Mouse (Mus musculus) spleen, adult 2 months (tissue): ENCODE results near the gene Ddx10. TPM values are rescaled to one million over a fixed set of nuclear protein-coding genes. Genes with fewer than 3 reads are reported as not detected.

Experiments
- DNase-seq, 2 experiments: peaks; one replicate each; pipeline versions ENCODE4 v3.0.0 to v3.0.0-alpha.2; 2012 to 2021; ENCODE audit warnings: low spot score in 2 of 2, low read depth in 1 of 2
- H3K27ac ChIP-seq: fragments of 200-500 bp; 2 replicates; pipeline ENCODE4 v1.5.1; 2012; ENCODE audit warnings: low read length, inconsistent platforms; ENCODE audit not compliant: insufficient read depth
- H3K27me3 ChIP-seq: fragments of 200-500 bp; 2 replicates; pipeline ENCODE4 v1.6.1; 2012; ENCODE audit warnings: mild to moderate bottlenecking, moderate library complexity, low read length, inconsistent platforms; ENCODE audit not compliant: control insufficient read depth, insufficient read depth
- H3K36me3 ChIP-seq: fragments of 200-500 bp; 2 replicates; pipeline ENCODE4 v1.6.1; 2012; ENCODE audit warnings: mild to moderate bottlenecking, low read length, inconsistent platforms; ENCODE audit not compliant: control insufficient read depth, insufficient read depth
- H3K4me1 ChIP-seq: fragments of 200-500 bp; 2 replicates; pipeline ENCODE4 v1.6.1; 2011; ENCODE audit warnings: inconsistent platforms; ENCODE audit not compliant: control insufficient read depth, insufficient read depth, insufficient read length
- H3K4me3 ChIP-seq: fragments of 200-500 bp; 2 replicates; pipeline ENCODE4 v1.5.1; 2011; ENCODE audit warnings: mild to moderate bottlenecking, inconsistent platforms; ENCODE audit not compliant: insufficient read depth, insufficient read length; ENCODE audit errors: extremely low read depth
- POLR2A ChIP-seq: fragments of 200-500 bp; IDR thresholded peaks from 2 replicates; pipeline ENCODE4 v1.6.1; 2011; ENCODE audit warnings: low read depth, low read length, inconsistent platforms
- WGBS: fragments of 180-500 bp; shearing (Covaris S2); methylation state at CpG from one replicate; pipeline ENCODE4 v1.1.7; 2018; 5-methylcytosine and 5-hydroxymethylcytosine counted together
- polyA plus RNA-seq: library from polyadenylated mRNA; depleted of rRNA; stranded (reverse); fragments of >200 nt; gene quantifications from 2 replicates; pipeline ENCODE4 v1.2.3, GENCODE M21; 2012; rRNA removed

Gene Ddx10
- polyA plus RNA-seq, 1 experiment = 1.4 TPM

- 67% methylated on average over 3 of the region's 3 CpGs for WGBS
- Histone ChIP-seq H3K27ac (no peak overlapping the region), H3K4me3 (no peak overlapping the region), H3K4me1 (no peaks in the 10 kb centered on the region), H3K27me3 (no peaks in the 10 kb centered on the region), H3K36me3 (no peaks in the 10 kb centered on the region)
- no peak for TF ChIP-seq POLR2A
- no peak for DNase-seq
Measured at GRCm38 (mm10) chr9:53055306-53055705, 192.5 kb downstream of the Ddx10 start.

Other genes with a start within 250 kb of the Ddx10 start
- gene Exph5, start 53.6 kb upstream of the Ddx10 start, polyA plus RNA-seq = 0.02 and 0.04 TPM in 2 replicates
- gene Kdelc2, start 136.0 kb upstream of the Ddx10 start, polyA plus RNA-seq = 1.7 and 1.9 TPM in 2 replicates
- gene 4930550C14Rik, start 154.3 kb upstream of the Ddx10 start, polyA plus RNA-seq = 0.02 and 0.06 TPM in 2 replicates